Mouse (Mus musculus) adrenal gland, postnatal 14 days (tissue): ENCODE measurements at regions not wholly inside any gene's neighbourhood (a gene's known extent, or its start where the extent isn't known, plus 50 kb on each side); places are given as distances from the start of the nearest gene placed in this dataset.

Experiments
- DNase-seq: peaks from one replicate; pipeline ENCODE4 v3.0.0; 2021; ENCODE audit warnings: mixed read lengths

GRCm38 (mm10) chr1:165086131-165086530 lies 74.4 kb downstream of the Tbx19 start:
- DNase-seq = no peak

GRCm38 (mm10) chr1:165084753-165085152 lies 75.8 kb downstream of the Tbx19 start:
- no peak for DNase-seq

GRCm38 (mm10) chr1:165084179-165084578 lies 76.4 kb downstream of the Tbx19 start:
- peak; percentile 64 for DNase-seq

- no peak for DNase-seq
These were observed 80.2 kb downstream of the Tbx19 start for GRCm38 (mm10) chr1:165080351-165080750.

GRCm38 (mm10) chr1:165077313-165077712 lies 83.3 kb downstream of the Tbx19 start:
- no peak for DNase-seq

- peak; percentile 58 for DNase-seq
These were observed 85.1 kb downstream of the Tbx19 start for GRCm38 (mm10) chr1:165075301-165076082.

GRCm38 (mm10) chr1:165071831-165072491 lies 88.6 kb downstream of the Tbx19 start:
- no peak for DNase-seq

- peak; percentile 14 for DNase-seq
These were observed 95.6 kb downstream of the Tbx19 start for GRCm38 (mm10) chr1:165064981-165065380.

- DNase-seq = no peak
These were observed 97.6 kb downstream of the Tbx19 start for GRCm38 (mm10) chr1:165062813-165063492.

- DNase-seq = no peak
These were observed 99.2 kb downstream of the Tbx19 start for GRCm38 (mm10) chr1:165061420-165061819.

GRCm38 (mm10) chr1:165054245-165054644 lies 106.3 kb downstream of the Tbx19 start:
- no peak for DNase-seq

GRCm38 (mm10) chr1:165051294-165051693 lies 109.3 kb downstream of the Tbx19 start:
- no peak for DNase-seq

- DNase-seq = no peak
These were observed 110.4 kb downstream of the Tbx19 start for GRCm38 (mm10) chr1:165050176-165050575.

- DNase-seq = peak; percentile 81
These were observed 111.3 kb upstream of the Xcl1 start for GRCm38 (mm10) chr1:165046637-165047036.

GRCm38 (mm10) chr1:165046056-165046455 lies 110.7 kb upstream of the Xcl1 start:
- DNase-seq = peak; percentile 36

- DNase-seq = no peak
These were observed 108.0 kb upstream of the Xcl1 start for GRCm38 (mm10) chr1:165043361-165043760.

- no peak for DNase-seq
These were observed 106.8 kb upstream of the Xcl1 start for GRCm38 (mm10) chr1:165042105-165042504.

- DNase-seq = no peak
These were observed 101.3 kb upstream of the Xcl1 start for GRCm38 (mm10) chr1:165036631-165037030.

- peak; percentile 45 for DNase-seq
These were observed 100.3 kb upstream of the Xcl1 start for GRCm38 (mm10) chr1:165035618-165036017.

- no peak for DNase-seq
These were observed 85.7 kb upstream of the Xcl1 start for GRCm38 (mm10) chr1:165020960-165021563.

- DNase-seq = peak; percentile 27
These were observed 83.5 kb upstream of the Xcl1 start for GRCm38 (mm10) chr1:165018692-165019309.

- no peak for DNase-seq
These were observed 82.9 kb upstream of the Xcl1 start for GRCm38 (mm10) chr1:165018236-165018635.
